Mouse (Mus musculus): ENCODE data around the gene Aplf. TPM values are rescaled to one million over a fixed set of nuclear protein-coding genes. Genes with fewer than 3 reads are reported as not detected.

Gene Aplf
- polyA plus RNA-seq (2014; fragmentation: Illumina TruSeq; extraction: RNeasy Lipid Tissue Mini Kit (QIAGEN cat#74804); ENCODE audit: low replicate concordance): 6.0 TPM

GRCm38 (mm10) chr6:87671771-87672517 lies at the start of gene Aplf:
Gene Aplf (minus strand): TSS chr6:87672193.

GRCm38 (mm10) chr6:87590394-87591281 lies 81.4 kb downstream of the Aplf start, which contains the start of gene Prokr1:
Gene Prokr1 (minus strand): TSS chr6:87590743.

Other genes starting within 250 kb of the Aplf start
- not detected for gene Bmp10, start 243.2 kb downstream of the Aplf start, polyA plus RNA-seq (2014; fragmentation: Illumina TruSeq; extraction: RNeasy Lipid Tissue Mini Kit (QIAGEN cat#74804); ENCODE audit: low replicate concordance)
- gene Arhgap25, start 138.9 kb downstream of the Aplf start, polyA plus RNA-seq (2014; fragmentation: Illumina TruSeq; extraction: RNeasy Lipid Tissue Mini Kit (QIAGEN cat#74804); ENCODE audit: low replicate concordance): 0.74 TPM
- 0.56 TPM for gene Prokr1, start 81.5 kb downstream of the Aplf start, polyA plus RNA-seq (2014; fragmentation: Illumina TruSeq; extraction: RNeasy Lipid Tissue Mini Kit (QIAGEN cat#74804); ENCODE audit: low replicate concordance)
- gene Efcc1, start 58.7 kb upstream of the Aplf start, polyA plus RNA-seq (2014; fragmentation: Illumina TruSeq; extraction: RNeasy Lipid Tissue Mini Kit (QIAGEN cat#74804); ENCODE audit: low replicate concordance): not detected
- not detected for gene Gp9, start 105.9 kb upstream of the Aplf start, polyA plus RNA-seq (2014; fragmentation: Illumina TruSeq; extraction: RNeasy Lipid Tissue Mini Kit (QIAGEN cat#74804); ENCODE audit: low replicate concordance)
- gene Rab43, start 140.0 kb upstream of the Aplf start, polyA plus RNA-seq (2014; fragmentation: Illumina TruSeq; extraction: RNeasy Lipid Tissue Mini Kit (QIAGEN cat#74804); ENCODE audit: low replicate concordance): 29.1 TPM
- gene Gm45140, start 163.6 kb upstream of the Aplf start, polyA plus RNA-seq (2014; fragmentation: Illumina TruSeq; extraction: RNeasy Lipid Tissue Mini Kit (QIAGEN cat#74804); ENCODE audit: low replicate concordance): not detected
- gene Isy1, start 166.6 kb upstream of the Aplf start, polyA plus RNA-seq (2014; fragmentation: Illumina TruSeq; extraction: RNeasy Lipid Tissue Mini Kit (QIAGEN cat#74804); ENCODE audit: low replicate concordance): 7.5 TPM
- 634 TPM for gene Cnbp, start 178.9 kb upstream of the Aplf start, polyA plus RNA-seq (2014; fragmentation: Illumina TruSeq; extraction: RNeasy Lipid Tissue Mini Kit (QIAGEN cat#74804); ENCODE audit: low replicate concordance)
- 22.2 TPM for gene Copg1, start 215.6 kb upstream of the Aplf start, polyA plus RNA-seq (2014; fragmentation: Illumina TruSeq; extraction: RNeasy Lipid Tissue Mini Kit (QIAGEN cat#74804); ENCODE audit: low replicate concordance)
- gene Hmces, start 241.7 kb upstream of the Aplf start, polyA plus RNA-seq (2014; fragmentation: Illumina TruSeq; extraction: RNeasy Lipid Tissue Mini Kit (QIAGEN cat#74804); ENCODE audit: low replicate concordance): 7.0 TPM

Measured in small intestine, adult 10 weeks (tissue).